Mouse (Mus musculus): ENCODE results near the gene Phyhipl. TPM values are rescaled to one million over a fixed set of nuclear protein-coding genes. Genes with fewer than 3 reads are reported as not detected.

The Phyhipl gene
- 5.8 TPM for polyA plus RNA-seq (2014; fragmentation: Illumina TruSeq; extraction: RNeasy Lipid Tissue Mini Kit (QIAGEN cat#74804); ENCODE audit: low read depth, low replicate concordance)

GRCm38 (mm10) chr10:70655828-70656227 is at the start of gene Phyhipl:
Gene Phyhipl (minus strand): TSS chr10:70655965.

Other genes starting within 250 kb of the Phyhipl start
- 6.5 TPM for gene Fam13c, start 215.5 kb downstream of the Phyhipl start, polyA plus RNA-seq (2014; fragmentation: Illumina TruSeq; extraction: RNeasy Lipid Tissue Mini Kit (QIAGEN cat#74804); ENCODE audit: low read depth, low replicate concordance)

All from adipose tissue, adult 10 weeks (tissue).